Mouse (Mus musculus) limb, embryonic 14.5 days (tissue): ENCODE data around the gene Fry. TPM values are rescaled to one million over a fixed set of nuclear protein-coding genes. Genes with fewer than 3 reads are reported as not detected.

Experiments used
- ATAC-seq: fragments of 200-750 bp; cut with Nextera tagmentation; 2 replicates; pipeline ENCODE4 v1.8.0; 2017; ENCODE audit warnings: low read depth, moderate number of reproducible peaks, moderate TSS enrichment; ENCODE audit not compliant: low FRiP score
- DNase-seq: peaks from one replicate; pipeline ENCODE4 v3.0.0-alpha.2; 2015; ENCODE audit warnings: low spot score
- H3K27ac ChIP-seq: fragments of 300-500 bp; sonication (generic); replicated peaks from 2 replicates; pipeline ENCODE4 v1.5.1; 2014; ENCODE audit warnings: low read depth, mild to moderate bottlenecking, low read length, moderate library complexity, mixed read lengths
- H3K27me3 ChIP-seq: fragments of 300-500 bp; sonication (generic); 2 replicates; pipeline ENCODE4 v1.6.1; 2014; ENCODE audit warnings: low read length, mixed read lengths; ENCODE audit not compliant: control insufficient read depth, insufficient read depth
- H3K36me3 ChIP-seq: fragments of 300-500 bp; sonication (generic); 2 replicates; pipeline ENCODE4 v1.6.1; 2014; ENCODE audit warnings: mild to moderate bottlenecking, low read length, moderate library complexity, mixed read lengths; ENCODE audit not compliant: control insufficient read depth, insufficient read depth
- H3K4me1 ChIP-seq: fragments of 300-500 bp; sonication (generic); 2 replicates; pipeline ENCODE4 v1.6.1; 2014; ENCODE audit warnings: antibody characterized with exemption, low read length, mixed read lengths; ENCODE audit not compliant: control insufficient read depth, insufficient read depth
- H3K4me2 ChIP-seq: fragments of 300-500 bp; sonication (generic); replicated peaks from 2 replicates; pipeline ENCODE4 v1.6.1; 2014; ENCODE audit warnings: low read depth, mild to moderate bottlenecking, low read length, moderate library complexity; ENCODE audit not compliant: severe bottlenecking
- H3K4me3 ChIP-seq: fragments of 300-500 bp; sonication (generic); replicated peaks from 2 replicates; pipeline ENCODE4 v1.5.1; 2014; ENCODE audit warnings: low read length
- H3K9ac ChIP-seq: fragments of 300-500 bp; sonication (generic); 2 replicates; pipeline ENCODE4 v1.6.1; 2014; ENCODE audit warnings: mild to moderate bottlenecking, low read depth, low read length, moderate library complexity; ENCODE audit not compliant: severe bottlenecking
- H3K9me3 ChIP-seq: fragments of 300-500 bp; sonication (generic); 2 replicates; pipeline ENCODE4 v1.6.1; 2016; ENCODE audit warnings: low read length; ENCODE audit not compliant: control insufficient read depth
- POLR2A ChIP-seq: fragments of 200-500 bp; IDR thresholded peaks from 2 replicates; pipeline ENCODE4 v1.8.0; 2012; ENCODE audit warnings: inconsistent platforms, mild to moderate bottlenecking, moderate library complexity, borderline replicate concordance; ENCODE audit not compliant: insufficient read depth, insufficient read length; ENCODE audit errors: extremely low read depth
- WGBS: fragments of 180-500 bp; shearing (Covaris S2); extraction: QIAGEN DNeasy Blood & Tissue Kit; methylation state at CpG from one replicate; pipeline ENCODE4 v1.1.7; 2014; 5-methylcytosine and 5-hydroxymethylcytosine counted together
- polyA plus RNA-seq, 2 experiments: library from polyadenylated mRNA; depleted of rRNA in 1 of 2; stranded (reverse) in 1 of 2; unstranded in 1 of 2; fragments of >200 nt; fragmentation: Nextera tagmentation in 1 of 2; extraction: Ambion mirVana in 1 of 2; gene quantifications; 2 replicates each; pipeline versions ENCODE4 v1.2.1 to v1.2.3; 2012 to 2014

Gene Fry
- polyA plus RNA-seq, 2 experiments = 10.0 to 13.5 TPM

DNA sequence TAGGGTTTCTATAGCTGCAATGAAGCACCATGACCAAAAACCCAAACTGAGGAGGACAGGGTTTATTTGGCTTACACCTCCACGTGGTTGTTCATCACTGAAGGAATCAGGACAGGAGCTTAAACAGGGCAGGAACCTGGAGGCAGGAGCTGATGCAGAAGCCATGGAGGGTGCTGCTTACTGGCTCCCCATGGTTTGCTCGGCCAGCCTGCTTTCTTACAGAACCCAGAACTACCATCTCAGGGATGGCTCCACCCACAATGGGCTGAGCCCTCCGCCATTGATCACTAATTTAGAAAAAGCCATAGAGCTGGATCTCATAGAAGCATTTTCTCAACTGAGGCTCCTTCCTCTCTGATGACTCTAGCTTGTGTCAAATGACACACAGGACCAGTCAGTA lies 346.3 kb downstream of the Fry start:
- Histone ChIP-seq H3K27me3 (no peaks in the 10 kb centered on the region), H3K4me3 (no peak overlapping the region), H3K4me2 (no peak overlapping the region), H3K36me3 (0 out of 2 replicates have a peak, but pooled peaks cover under 1% of the 10 kb centered on the region), H3K9ac (no peak overlapping the region), H3K4me1 (peaks cover 4% of the 10 kb centered on the region; the same call in 1 of the 2 replicates), H3K9me3 (no peaks in the 10 kb centered on the region), H3K27ac (no peak overlapping the region)
- no peak for TF ChIP-seq POLR2A
- WGBS = 54% methylated on average over 3 of the region's 3 CpGs
- ATAC-seq = no peak
- no peak for DNase-seq

DNA sequence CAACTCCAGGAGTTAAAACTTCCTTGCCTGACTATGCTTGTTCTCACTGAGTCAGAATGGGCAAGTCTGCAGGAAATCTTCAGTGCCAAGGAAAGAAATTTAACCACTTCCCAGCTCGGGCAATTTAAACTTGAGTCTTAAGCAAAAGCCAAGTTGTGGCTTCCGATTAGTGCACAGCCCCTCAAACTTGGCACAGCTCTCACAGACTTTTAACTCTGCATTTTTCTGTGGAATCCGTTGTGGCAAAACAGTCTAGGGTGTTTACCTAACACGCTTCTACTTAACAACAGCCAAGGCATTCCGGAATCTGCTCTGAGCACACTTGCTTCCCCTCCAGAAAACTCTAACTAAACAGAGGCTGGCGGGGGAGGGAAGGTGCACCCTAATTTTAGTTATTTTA lies 346.8 kb downstream of the Fry start:
- ATAC-seq = no peak
- Histone ChIP-seq H3K27me3 (no peaks in the 10 kb centered on the region), H3K9me3 (no peaks in the 10 kb centered on the region), H3K4me1 (peaks cover 4% of the 10 kb centered on the region; the same call in 1 of the 2 replicates), H3K4me3 (no peak overlapping the region), H3K27ac (no peak overlapping the region), H3K36me3 (no peaks in the 10 kb centered on the region), H3K9ac (no peak overlapping the region), H3K4me2 (no peak overlapping the region)
- no peak for TF ChIP-seq POLR2A
- 75% methylated on average over 6 of the region's 6 CpGs for WGBS
- DNase-seq = peak; percentile 20

DNA sequence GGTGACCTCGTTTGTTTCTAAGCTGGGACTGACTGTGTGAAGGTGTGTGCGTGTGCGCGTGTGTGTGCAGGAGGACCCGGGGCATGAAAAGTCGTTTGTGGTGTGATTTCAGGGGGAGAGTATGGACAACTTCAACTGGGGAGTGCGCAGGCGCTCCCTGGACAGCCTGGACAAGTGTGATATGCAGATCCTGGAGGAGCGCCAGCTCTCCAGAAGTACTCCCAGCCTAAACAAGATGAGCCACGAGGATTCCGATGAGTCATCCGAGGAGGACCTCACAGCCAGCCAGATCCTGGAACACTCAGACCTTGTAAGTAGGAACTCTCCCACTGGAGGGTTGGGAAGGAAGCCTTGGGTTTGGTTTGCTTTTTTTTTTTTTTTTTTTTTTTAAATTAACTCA lies 347.7 kb downstream of the Fry start:
- DNase-seq (peak; percentile 71), ATAC-seq (peak; percentile 57; the same call in 1 of the 2 replicates)
- no peak for TF ChIP-seq POLR2A
- Histone ChIP-seq H3K36me3 (no peaks in the 10 kb centered on the region), H3K27me3 (no peaks in the 10 kb centered on the region), H3K9me3 (no peaks in the 10 kb centered on the region), H3K4me1 (peaks cover 4% of the 10 kb centered on the region; the same call in 1 of the 2 replicates), H3K9ac (no peak overlapping the region), H3K4me3 (no peak overlapping the region), H3K27ac (no peak overlapping the region), H3K4me2 (no peak overlapping the region)
- WGBS = 67% methylated on average over 12 of the region's 12 CpGs

DNA sequence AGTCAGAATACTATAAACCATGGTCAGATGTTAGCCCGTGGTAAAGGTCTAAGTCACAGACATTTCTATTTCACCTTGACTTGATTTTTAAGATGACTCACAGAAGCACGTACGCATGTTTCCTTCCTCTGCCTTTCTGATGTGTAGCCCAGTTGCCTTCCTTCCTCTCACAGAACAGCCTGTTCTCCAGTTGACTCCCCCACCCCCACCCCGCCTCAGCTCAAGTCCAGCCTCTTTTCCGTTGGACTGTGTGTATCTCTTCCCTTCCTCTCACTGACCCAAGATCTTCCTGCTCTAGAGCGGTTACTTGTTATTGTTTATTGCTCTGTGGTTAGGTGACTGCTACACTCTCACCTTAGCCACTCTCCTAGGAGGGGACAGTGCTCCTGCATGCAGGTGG lies 350.0 kb downstream of the Fry start:
- Histone ChIP-seq H3K27ac (no peak overlapping the region), H3K4me2 (no peak overlapping the region), H3K9ac (no peak overlapping the region), H3K4me3 (no peak overlapping the region), H3K9me3 (no peaks in the 10 kb centered on the region), H3K27me3 (no peaks in the 10 kb centered on the region), H3K4me1 (peaks cover 4% of the 10 kb centered on the region; the same call in 1 of the 2 replicates), H3K36me3 (no peaks in the 10 kb centered on the region)
- no peak for ATAC-seq
- no peak for DNase-seq
- no peak for TF ChIP-seq POLR2A
- 61% methylated on average over 6 of the region's 6 CpGs for whole genome bisulfite sequencing

DNA sequence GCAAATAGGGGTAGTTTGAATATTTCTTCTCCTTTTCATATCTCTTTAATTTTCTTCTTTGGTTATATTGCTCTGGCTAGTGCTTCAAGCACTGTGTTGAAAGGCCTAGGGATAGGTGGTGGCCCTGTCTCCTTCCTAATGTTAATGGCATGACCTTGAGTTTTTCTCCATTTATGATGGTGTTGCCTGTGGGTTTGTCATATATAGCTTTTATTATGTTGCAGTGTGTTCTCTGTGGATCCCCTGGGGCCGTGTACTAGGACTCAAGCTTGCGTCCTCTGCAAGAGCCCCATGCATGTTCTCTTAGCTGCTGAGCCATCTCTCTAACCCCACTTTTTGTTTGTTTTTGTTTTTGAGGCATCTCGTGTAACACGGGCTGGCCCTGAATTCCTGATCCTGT lies 358.9 kb downstream of the Fry start:
- Histone ChIP-seq H3K27me3 (no peaks in the 10 kb centered on the region), H3K4me1 (no peaks in the 10 kb centered on the region), H3K27ac (no peak overlapping the region), H3K9ac (no peak overlapping the region), H3K4me2 (no peak overlapping the region), H3K36me3 (no peaks in the 10 kb centered on the region), H3K4me3 (no peak overlapping the region), H3K9me3 (no peaks in the 10 kb centered on the region)
- TF ChIP-seq POLR2A = no peak
- 69% methylated on average over 4 of the region's 4 CpGs for WGBS
- DNase-seq (no peak), ATAC-seq (no peak)

DNA sequence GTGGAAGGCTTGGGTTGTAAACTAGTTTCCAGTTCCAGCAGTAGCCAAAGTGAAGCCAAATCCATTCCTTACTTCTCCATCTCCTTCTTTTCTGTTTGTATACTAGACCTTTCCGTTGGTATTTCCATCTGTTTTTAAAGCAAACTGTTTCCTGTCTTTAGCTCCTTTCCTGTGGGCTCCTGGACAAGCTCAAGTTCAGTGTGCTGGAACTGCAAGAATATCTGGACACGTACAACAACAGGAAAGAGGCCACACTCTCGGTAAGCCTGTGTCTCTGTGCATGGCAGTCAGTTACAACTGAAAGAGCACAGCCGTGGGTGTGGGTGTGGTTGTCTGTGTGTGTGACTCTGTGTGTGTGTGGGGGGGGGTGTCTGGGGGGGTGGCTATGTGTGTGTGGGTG lies 360.2 kb downstream of the Fry start:
- Histone ChIP-seq H3K9me3 (no peaks in the 10 kb centered on the region), H3K27me3 (no peaks in the 10 kb centered on the region), H3K9ac (no peak overlapping the region), H3K27ac (no peak overlapping the region), H3K36me3 (no peaks in the 10 kb centered on the region), H3K4me3 (no peak overlapping the region), H3K4me2 (no peak overlapping the region), H3K4me1 (no peaks in the 10 kb centered on the region)
- TF ChIP-seq POLR2A = no peak
- 58% methylated on average over 4 of the region's 4 CpGs for WGBS
- ATAC-seq (no peak), DNase-seq (no peak)
